Mouse (Mus musculus) thymus, postnatal 4 days (tissue): ENCODE results near the gene Sergef.

Experiments used
- DNase-seq: peaks from one replicate; pipeline ENCODE4 v3.0.0; 2021

The Sergef gene

DNA sequence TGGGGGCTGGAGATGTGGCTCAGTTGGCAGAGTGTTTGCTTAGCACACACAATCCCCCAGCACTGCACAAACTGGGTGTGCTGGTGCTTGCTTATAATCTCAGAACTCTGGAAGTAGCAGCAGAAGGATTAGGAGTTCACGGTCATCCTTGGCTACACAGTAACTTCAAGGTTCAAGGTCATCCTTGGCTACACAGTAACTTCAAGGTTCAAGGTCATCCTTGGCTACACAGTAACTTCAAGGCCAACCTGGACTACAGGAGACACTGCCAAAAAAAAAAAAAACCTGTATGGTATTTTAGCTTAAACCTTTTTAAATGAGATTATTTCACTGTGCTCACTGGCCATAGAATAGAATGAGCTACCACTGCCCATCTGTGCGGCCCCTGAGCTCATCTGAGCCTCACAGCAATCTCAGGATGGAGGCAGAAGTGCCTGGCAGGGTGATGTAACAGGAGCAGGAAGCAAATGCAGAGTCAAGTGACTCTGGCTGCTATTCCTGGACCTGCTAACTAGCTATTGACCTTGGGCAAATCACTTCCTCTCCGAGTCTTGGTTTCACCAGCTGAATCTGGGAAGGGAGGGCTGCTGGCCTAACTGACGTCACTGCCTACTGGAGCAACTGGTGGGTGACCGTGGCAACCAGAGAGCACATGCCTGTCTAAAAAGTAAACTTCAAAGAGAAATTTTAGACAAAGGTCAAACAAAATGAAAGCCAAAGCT, 24.2 kb downstream of the Sergef start:
- DNase-seq: no peak

DNA sequence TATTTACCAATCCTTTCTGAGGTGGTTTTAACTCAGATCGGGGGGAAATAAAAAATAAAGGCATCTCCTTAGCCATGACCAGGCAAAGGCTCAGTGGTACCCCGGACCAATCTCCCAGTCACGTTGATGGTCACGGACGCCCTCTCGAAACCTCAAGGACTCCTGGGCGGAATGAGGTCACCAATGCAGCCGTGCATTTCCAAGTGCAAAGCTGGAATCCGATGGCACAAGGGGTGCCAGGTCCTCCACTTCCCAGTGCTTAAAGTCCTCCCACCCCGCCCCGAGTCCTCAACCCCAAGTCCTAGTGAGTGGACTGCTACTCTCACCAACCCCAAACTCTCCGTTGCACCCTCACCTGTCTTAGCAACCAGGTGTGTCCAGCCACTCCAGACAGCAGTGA, 25.3 kb downstream of the Sergef start:
- DNase-seq: no peak

DNA sequence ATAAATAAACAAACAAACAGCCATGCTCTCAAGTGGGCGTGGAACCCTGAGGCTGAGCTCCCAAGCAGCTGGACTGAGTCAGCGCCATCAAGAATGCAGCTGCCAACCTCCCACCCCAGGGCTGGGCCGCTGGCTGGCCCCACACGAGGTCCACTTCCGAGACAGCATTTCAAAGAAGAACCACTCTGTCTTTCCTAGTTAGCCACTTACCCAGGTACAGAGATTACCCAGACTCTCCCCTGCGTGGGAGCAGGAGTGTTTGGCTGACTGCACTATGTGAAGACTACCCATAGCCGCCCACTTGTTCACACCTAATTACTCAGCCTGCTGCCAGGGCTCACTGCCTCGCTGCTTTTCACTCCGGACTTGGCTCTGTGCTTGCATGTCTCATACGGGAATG, 26.5 kb downstream of the Sergef start:
- DNase-seq: no peak

DNA sequence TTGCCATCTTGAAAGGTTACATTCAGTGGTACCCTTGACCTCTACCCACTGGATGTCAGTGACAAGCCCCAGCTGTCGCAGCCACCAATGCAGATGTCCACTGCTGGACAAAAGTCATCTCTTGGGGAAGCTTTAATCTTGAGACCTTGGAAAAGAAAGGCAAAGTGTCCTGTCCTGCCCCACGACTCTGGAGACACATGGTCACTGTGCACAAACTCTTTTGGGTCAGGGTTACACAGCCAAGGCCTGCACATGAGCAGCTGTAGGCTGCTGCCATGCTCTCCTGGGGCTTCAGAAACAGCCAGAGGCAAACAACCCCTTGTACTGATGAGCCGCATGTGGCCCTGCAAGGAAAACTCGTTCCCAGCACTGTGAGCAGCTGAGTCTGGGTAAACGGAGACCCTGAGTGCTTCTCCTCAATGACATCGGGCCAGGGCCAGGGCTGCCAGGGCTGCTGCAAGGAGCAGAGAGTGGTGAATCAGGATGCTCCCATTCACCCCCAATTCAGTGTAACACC, 27.1 kb downstream of the Sergef start:
- no peak for DNase-seq

DNA sequence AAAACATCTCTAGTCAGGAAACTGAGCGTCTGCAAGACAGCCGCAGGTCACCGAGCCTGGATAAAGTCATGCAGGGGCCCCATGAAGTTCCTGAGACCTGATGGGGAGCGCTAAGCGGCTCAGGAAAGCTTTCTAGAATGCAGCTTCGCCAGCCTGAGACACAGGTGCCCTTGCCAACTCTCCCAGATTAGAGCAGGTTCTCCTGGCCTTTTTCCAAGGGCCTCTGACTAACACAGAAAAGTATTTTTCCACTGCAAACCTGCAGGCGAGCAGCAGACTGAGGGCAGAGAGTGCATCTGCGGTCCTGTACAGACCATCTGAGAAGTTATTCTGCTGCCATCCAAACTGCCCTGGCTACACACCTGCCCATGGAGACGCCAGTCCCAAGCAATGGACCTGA, 27.6 kb downstream of the Sergef start:
- no peak for DNase-seq

DNA sequence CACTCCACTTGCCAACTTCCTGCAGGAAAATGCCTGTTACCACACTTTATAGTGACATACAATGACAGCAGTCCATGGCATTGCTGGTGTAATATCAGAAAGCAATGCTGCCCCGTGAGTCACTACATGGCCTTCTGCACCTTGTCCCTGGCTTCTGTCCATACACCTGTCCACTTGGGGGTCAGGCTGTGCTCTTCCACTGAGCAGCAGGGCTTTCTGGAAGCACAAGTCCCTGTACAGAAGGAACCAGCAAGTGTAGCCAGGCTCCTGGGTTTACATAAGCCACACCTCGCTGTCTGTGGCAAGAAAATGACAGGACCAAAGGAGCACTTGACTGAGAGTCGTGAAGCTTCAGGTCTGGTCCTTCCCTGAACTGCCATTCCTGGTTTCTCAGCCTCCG, 30.3 kb downstream of the Sergef start:
- no peak for DNase-seq

DNA sequence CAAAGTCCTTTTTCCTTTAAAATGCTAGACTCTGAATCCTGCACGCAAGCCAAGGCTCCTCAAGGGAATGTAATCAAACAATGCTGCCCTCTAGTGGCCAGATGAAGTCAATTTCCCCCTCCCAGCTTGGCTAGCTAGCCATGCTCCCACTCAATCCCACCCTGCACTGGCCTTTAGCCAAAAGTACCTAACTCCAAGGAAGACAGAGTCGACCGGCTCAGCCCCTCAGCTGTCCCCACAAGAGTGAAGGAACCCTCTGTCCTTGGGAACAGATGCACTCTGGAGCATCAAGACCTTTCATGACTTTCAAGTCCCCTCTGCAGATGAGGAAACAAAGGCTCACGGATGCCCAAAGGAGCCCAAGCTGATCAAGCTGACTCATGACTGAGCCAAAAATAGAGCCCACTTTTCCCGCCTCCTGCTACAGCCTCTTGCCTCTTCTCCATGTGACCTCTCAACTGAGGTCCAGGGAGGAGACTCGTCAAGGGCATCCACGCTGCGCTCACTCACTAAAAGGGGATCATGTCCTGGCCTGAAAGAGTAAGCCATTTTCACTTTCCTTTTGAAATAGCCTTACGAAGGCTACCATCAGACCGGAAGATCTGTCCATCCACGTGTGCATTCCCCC, 32.1 kb downstream of the Sergef start:
- DNase-seq: peak; percentile 69

DNA sequence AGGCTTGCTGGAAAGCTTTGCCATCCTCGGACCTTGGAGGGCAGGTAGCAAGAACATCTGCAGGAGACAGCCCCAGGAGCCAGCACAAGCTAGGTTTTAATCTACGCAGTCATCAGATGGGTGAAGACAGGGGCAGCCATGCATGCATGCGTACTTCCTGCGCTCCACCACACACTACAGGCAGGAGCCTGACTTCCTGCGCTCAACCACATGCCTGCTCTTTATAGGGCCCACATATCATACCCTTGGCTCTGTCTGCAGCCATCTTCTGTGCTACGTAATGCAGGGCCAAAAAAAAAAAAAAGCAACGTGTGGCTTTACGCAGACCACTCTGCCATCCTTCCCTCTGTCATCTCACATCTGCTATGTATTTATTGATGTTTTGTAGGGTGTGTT, 32.6 kb downstream of the Sergef start:
- DNase-seq: peak; percentile 57

DNA sequence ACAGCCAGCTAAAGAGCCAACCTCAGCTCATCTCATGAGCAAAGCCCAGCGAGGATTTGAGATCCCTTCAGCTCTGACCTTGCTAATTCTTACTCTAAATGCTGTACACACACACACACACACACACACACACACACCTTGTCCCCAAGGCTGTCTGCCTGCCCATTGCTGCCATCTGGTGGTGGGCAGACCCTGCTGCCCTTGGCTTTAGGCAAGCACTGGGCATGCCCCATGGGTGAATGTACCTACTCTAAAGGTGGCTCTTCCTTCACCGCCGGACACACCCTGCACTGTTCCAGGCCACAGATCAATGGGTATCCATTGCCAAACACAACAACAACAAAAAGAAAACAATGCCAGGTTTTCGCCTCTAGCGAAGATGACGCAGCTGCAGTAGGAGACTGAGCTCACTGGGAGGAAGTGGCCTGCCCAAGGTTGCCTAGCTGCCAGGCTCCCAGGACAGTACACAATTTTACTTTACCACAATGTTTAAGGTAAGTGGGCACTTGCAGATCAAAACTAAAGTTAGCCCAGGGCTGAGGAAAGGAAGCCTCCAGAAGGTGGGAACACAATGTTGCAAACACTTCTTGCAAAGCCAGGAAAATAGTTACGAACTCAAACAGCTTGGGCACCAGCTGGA, 33.1 kb downstream of the Sergef start:
- peak; percentile 92 for DNase-seq

DNA sequence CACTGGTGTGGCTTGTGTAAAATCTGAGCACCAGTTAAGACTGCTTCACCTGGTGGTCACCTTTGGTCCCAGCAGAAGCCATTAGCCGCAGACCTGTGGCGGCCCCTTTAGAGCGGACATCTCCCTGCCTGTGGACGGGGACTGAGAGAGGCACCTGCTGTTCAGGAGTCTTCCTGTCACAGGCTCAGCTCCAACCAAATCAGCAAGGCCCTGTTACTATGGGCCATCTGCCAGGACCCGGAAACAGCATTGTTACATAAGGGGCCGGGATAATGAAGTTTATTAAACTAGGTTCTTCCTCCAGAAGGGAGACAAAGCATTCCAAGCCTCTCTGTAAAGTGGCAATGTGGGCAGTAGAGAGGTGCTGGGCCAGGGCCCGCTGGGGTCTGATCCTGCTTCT, 36.6 kb downstream of the Sergef start:
- no peak for DNase-seq

DNA sequence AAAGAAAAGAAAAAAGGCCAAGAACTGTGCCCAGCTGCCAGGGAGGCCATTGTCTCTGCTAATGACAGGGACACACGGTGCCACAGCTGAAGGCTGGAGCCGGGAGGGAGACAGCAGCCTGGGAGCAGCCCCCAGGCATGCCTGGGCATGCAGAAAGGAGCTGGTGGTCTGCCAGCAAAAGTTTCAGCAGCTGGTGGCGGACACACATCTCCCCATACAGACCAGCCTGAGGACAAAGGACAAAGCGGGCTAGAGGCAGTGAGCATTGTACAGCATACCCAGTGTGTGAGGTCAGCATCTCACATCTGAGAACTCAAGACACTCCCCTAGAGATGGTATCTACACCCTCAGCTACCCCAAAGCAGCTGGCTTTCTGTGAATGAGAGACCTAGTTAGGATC, 37.5 kb downstream of the Sergef start:
- DNase-seq: no peak

DNA sequence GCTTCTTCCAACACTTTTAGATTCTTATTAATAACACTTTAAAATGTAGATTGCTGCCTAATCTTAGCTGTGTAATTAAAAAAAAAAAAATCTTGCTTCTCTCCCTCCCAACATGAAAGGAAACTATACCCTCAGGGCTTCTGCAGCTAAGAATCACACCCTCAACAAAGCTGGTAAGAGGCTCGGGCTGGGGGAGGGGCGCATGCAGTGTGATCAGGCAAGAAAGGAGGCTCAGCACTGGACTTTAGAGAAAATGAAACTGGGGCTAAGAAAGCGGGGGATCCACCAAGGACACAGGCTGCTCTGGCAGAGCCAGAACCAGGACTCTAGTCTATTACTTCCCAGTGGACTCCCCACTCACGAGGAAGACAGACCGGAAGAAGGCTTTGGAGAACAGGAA, 38.5 kb downstream of the Sergef start:
- DNase-seq: peak; percentile 63

DNA sequence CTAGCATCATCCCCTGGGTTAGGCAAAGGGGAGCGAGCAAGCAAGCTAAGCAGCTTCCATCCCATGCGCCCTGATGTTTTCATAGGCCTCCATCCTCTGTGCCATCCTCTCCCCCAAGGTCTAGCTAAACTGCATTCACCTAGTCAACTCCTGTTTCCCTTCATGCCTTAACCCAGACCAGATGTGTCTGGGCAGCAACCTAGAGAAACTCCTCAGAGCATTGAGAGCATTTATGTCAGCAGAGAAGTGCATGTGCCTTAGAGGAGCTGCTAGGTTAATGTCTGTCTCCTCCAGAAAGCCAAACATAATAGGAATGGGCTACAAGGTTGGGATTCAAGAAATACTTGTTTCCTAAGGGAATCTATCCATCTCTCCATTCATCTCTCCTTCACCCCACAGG, 42.6 kb downstream of the Sergef start:
- no peak for DNase-seq

DNA sequence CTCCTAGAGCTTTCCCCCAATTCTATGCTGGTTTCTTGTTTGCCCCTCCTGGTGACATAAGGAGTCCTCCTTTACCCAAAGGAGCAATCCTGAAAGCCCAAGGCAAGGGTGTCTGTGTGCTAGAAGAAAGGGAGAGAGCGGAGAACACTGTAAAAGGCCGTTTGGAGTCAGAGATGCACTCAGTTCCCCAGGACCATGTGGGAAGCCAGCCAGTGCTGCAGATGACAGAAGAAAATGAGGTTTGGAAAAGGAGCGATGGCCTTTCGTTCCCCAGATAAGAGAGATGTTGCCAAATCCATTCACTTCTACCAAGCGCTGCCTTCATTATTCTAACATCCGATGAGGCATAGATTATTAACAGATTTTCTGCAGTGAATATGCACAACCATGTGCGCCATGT, 48.1 kb downstream of the Sergef start:
- DNase-seq: no peak

DNA sequence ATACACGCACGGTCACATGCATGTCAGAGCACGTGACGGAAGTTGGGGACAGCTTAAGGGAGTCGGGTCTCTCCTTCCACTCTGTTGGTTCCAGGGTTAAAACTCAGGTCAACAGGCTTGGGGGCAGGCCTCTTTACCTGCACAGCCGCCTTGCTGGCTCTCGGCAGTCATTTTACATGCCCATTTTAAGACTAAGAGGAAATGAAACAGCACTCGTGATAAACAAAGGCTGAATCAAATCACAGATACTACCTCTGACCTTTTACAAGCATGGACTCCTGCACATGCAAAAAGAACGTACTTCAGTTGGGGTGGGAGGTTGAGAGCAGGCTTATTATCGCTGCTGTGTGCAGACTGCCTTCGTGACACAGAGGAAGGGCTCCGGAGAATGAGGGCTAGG, 50.4 kb downstream of the Sergef start:
- no peak for DNase-seq

DNA sequence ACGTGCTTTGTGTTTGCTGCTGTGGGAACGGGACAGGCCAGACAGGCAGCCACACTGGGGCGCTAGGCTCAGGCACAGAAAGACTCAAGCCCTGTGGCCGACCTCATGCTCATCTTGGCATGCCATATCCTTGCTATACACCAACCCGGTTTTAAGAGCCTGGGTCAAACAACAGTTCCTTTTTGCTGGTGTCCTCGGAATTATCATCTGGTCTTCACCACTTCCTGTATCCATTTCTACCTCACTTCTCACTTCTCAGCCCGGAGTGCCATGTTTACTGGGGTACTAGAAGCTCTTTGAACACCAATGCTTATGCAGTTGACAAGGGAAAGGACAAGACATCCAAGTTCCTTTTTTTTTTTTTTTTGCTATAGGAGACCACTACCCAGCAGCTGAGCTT, 51.6 kb downstream of the Sergef start:
- DNase-seq: no peak

DNA sequence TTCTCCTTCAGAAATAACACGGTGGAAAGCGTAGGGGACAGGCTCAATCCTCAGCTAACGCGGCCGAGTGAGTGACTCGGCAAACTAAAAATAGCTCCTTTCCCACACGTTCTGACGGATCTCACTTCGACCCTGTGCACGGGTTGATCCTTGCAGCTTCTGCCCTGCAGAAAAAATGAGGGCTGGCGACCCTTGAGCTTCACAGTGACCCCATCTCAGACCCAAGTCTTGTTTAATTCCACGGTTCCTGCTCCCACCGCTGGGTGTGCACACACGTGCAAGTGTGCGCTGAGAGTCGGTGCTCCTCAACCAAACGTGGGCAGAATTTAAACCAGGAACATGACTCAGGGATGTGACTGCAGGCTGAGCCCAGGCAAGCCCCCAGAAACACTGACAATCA, 52.1 kb downstream of the Sergef start:
- peak; percentile 50 for DNase-seq

DNA sequence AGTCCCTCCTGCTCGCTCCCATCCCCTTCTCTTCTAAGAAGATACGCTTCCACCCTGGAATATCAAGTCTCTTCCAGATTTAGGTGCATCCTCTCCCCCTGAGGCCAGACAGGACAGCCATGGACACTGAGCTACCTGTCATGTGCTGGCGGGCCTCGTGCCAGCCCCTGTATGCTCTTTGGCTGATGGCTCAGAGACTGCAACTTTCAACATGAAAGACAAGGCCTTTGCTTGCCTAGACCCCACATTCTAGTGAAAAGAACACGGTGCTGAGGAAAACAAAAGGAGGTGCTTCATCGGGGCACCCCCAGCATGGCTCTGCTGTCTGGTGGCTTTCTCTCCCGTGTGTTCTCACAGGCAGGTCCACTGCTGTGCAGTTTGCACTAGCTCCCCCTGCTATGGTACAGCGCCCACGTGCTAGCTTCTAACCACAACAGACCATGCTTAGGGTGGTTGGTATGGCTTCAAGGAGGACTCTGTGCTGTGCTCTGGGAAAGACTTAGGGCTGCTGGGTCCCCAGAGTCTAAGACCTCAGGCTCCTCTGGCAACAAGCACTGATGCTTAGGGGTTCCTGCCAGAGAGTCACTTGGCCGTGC, 52.9 kb downstream of the Sergef start:
- peak; percentile 48 for DNase-seq

DNA sequence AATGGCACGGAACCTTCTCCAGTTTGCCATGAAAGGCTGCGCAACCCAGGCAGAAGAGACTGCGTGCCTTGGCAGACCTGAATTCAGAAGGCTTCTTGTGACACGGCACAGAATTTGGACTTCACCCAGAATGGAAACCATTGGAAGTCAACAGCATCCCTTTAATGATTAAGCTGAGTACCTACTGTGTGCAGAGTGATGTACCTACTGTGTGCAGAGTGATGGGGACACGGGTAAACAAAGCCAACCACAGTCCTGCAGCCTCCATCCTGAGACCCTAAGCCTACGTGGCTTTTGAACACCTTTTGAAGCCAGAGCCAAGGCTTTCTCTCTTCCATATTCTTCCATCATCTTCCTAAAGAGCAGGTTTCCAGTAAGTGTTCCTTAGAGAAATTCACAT, 56.9 kb downstream of the Sergef start:
- DNase-seq: no peak

DNA sequence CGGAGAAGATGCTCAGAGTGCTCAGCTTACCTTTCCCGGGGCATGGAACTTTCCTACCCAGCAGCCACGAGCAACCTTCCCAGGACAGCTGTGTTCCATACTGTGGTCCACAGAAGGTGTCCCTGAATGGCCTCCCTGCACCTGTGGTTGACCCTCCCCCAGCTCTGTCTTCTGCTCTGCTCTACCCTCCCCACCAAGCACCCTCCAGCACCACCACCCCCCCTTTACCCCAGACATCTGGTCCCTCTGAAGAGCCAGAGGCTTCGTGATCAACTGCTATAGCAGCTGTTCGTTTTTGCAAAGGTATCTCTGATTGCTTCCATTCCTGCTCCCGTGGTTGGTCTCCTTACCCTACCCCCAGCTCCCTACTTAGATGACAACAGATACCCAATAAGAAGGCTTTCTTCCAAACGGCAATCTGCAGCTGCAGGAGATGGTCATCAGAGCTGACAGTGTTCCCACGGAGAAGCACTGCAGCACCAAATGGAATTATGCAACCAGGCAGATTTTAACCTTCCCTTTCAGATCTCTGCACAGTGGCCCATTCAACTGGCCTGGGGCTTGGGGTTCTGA, 58.2 kb downstream of the Sergef start:
- peak; percentile 59 for DNase-seq

DNA sequence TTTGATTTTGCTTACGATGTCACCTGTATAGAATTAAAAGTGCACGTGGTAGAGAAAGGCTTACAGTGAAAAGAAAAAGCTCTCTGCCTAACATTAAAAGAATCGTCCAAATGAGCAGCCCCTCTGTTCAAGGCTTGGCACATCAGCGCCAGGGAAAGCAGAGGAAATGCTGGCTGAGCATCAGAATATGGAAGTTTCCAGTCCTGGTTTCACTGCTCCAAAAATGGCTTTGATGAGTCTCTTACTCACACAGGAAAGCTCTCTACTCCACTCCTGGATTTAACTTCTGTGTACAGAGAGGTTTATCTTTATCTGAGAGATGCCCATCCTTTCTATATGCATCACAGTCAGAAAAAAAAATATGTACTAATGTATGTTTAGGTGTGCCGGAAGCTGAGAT, 61.5 kb downstream of the Sergef start:
- no peak for DNase-seq

DNA sequence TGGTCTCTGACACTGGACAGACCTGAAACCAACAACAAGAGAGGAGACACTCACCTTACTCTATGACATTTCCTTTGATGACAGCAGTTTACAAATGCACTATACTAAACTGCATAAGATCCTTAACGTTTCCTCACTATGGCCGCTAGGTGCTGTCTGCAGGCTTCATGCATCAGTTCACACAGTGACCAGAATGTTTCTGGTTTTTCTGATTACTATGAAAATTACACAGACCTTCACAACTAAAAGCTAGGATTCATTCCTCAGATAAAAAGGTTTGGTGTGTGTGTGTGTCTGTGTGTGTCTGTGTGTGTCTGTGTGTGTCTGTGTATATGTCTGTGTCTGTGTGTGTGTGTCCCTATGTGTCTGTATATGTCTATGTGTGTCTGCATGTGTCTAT, 63.7 kb downstream of the Sergef start:
- no peak for DNase-seq

DNA sequence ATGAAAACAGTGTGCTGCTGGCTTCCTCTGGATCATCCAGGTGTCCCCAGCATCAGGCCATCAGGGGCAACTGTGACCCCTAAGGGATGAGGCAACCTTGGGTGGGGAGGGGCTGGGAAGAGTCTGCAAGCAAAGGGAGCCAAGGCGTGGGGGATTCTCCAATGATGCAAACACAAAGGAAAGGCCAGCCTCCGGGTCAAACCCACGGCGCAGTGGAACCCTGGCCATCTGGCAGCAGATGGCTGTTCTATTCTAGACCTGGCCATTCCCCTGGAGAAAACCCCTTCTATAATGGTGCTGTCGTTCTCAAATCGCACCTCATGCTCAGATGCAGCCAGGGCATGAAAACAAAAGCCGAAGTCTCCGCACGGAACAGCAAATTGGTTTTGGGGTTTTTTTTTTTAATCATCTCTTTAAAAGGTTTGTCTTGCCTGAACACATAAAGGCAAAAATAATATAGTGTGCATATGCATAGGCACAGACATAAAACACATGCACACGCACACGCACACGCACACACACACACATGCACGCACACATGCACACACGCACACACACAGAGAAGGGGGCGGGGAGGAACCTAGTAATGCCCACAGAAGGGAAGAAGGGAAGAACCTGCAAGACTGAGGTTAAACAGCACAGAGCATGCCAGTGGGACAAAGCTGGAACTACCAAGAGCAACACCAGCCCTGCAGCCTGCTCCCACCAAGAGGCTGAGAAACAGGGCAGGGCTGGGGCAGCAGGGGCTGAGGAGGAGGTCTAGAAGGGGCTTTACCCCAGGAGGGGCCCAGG, 66.6 kb downstream of the Sergef start:
- no peak for DNase-seq
